Comparison of ENCODE assay signal across 18 mouse cellular contexts in the genomic region with DNA sequence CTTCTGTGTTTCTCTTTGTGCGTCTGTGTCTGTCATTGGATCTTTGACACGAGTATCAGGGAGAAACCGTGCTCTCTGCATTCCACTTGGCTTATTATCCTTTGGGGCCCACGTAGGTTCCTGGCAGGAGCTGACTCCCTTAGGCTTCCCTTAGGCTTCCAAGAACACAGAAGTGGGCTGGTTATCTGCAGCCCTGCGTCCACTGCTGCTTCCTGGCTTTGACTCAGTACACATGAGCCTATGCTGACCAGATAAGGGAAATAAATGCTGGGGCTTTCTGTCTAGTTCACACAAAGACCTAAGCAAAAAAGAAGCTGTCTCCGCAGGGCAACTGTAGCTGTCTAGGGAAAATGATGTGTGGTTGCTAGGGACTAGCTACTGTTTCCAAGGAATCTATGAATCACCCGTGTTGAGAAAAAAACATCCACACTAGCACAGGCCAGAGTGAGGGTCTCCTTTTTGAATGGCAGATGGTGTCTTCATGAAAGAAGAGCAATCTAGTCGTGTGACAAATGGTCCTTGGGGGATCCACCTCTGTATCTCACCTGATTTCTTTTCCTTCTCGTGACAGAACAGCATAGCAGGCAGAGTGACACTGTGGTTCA. TPM values are rescaled to one million over a fixed set of nuclear protein-coding genes. Genes with fewer than 3 reads are reported as not detected.
DNase-seq lines count a peak whose midpoint lies in the region; ATAC-seq lines count a peak whose summit lies in the region.
"Had no signal": no experiment of that assay in that cellular context is flagged by ENCODE, and none has a peak within 500 bp of the region (broad histone marks: within the 10 kb centered on the region; RNA-seq: fewer than 3 reads in every experiment).

No protein-coding gene starts in this region.

- WGBS in forebrain, embryonic 15.5 days = 40% methylated on average over 9 of the region's 9 CpGs
- 24% methylated on average over 9 of the region's 9 CpGs for whole genome bisulfite sequencing in midbrain, embryonic 16.5 days

- peak; percentile 34 for DNase-seq in heart, postnatal 4 days
- no peak for DNase-seq in heart, adult 8-10 months (ENCODE audit: low spot score)
- peak; percentile 14 for DNase-seq in NIH3T3 (ENCODE audit: low read depth)
- no peak for DNase-seq in left cerebral cortex, postnatal 4 days
- DNase-seq in embryo, embryonic 10 days (ENCODE audit: low spot score) = no peak
- DNase-seq: adrenal gland, adult 2 months; kidney, postnatal 25 days; right cerebral cortex, postnatal 25 days; thymus, postnatal 25 days had no signal

- H3K36me3 ChIP-seq in forebrain, embryonic 15.5 days = no peaks in the 10 kb centered on the region
- H3K36me3 ChIP-seq in midbrain, embryonic 16.5 days (ENCODE audit: control insufficient read depth, insufficient read depth, low read length) = no peaks in the 10 kb centered on the region
- H3K36me3 ChIP-seq: embryonic facial prominence, embryonic 15.5 days; limb, embryonic 15.5 days; lung, embryonic 15.5 days had no signal

- peak; percentile 41; the same call in 1 of the 2 replicates for ATAC-seq in forebrain, embryonic 15.5 days (replicated peaks)
- peak; percentile 77 for ATAC-seq in midbrain, embryonic 16.5 days
- ATAC-seq: intestine, embryonic 16.5 days had no signal

- H3K4me1 ChIP-seq in forebrain, embryonic 15.5 days = peaks cover 5% of the 10 kb centered on the region; the same call in 1 of the 2 replicates
- peaks cover 12% of the 10 kb centered on the region for H3K4me1 ChIP-seq in midbrain, embryonic 16.5 days (ENCODE audit: control insufficient read depth, insufficient read depth, low read length)
- H3K4me1 ChIP-seq: embryonic facial prominence, embryonic 15.5 days; limb, embryonic 15.5 days; lung, embryonic 15.5 days had no signal

- H3K27ac ChIP-seq in forebrain, embryonic 15.5 days (replicated peaks) = peak overlapping the region; percentile 74
- peak overlapping the region; percentile 84 for H3K27ac ChIP-seq in midbrain, embryonic 16.5 days (ENCODE audit: low read length)
- H3K27ac ChIP-seq: embryonic facial prominence, embryonic 15.5 days; limb, embryonic 15.5 days; lung, embryonic 15.5 days had no signal

- no peak overlapping the region for H3K4me3 ChIP-seq in forebrain, embryonic 15.5 days
- no peak overlapping the region for H3K4me3 ChIP-seq in midbrain, embryonic 16.5 days (ENCODE audit: low read depth, low read length)
- H3K4me3 ChIP-seq: embryonic facial prominence, embryonic 15.5 days; limb, embryonic 15.5 days; lung, embryonic 15.5 days had no signal

- no peak overlapping the region for H3K4me2 ChIP-seq in forebrain, embryonic 15.5 days (replicated peaks)
- H3K4me2 ChIP-seq in midbrain, embryonic 16.5 days (ENCODE audit: low read length) = no peak overlapping the region
- H3K4me2 ChIP-seq: embryonic facial prominence, embryonic 15.5 days; limb, embryonic 15.5 days; lung, embryonic 15.5 days had no signal

- no peaks in the 10 kb centered on the region for H3K27me3 ChIP-seq in forebrain, embryonic 15.5 days
- no peaks in the 10 kb centered on the region for H3K27me3 ChIP-seq in midbrain, embryonic 16.5 days (ENCODE audit: control insufficient read depth, insufficient read depth, low read depth, low read length)
- H3K27me3 ChIP-seq: embryonic facial prominence, embryonic 15.5 days; lung, embryonic 15.5 days had no signal

- no peaks in the 10 kb centered on the region for H3K9me3 ChIP-seq in forebrain, embryonic 15.5 days
- H3K9me3 ChIP-seq in midbrain, embryonic 16.5 days (replicated peaks; ENCODE audit: control insufficient read depth, low read length, poor library complexity, severe bottlenecking) = no peaks in the 10 kb centered on the region
- H3K9me3 ChIP-seq: embryonic facial prominence, embryonic 15.5 days; limb, embryonic 15.5 days; lung, embryonic 15.5 days had no signal

- intact Hi-C loops in left cerebral cortex, postnatal 4 days (cut with DNase I) = no loop called here

- H3K9ac ChIP-seq in forebrain, embryonic 15.5 days (replicated peaks) = no peak overlapping the region
- no peak overlapping the region for H3K9ac ChIP-seq in midbrain, embryonic 16.5 days (ENCODE audit: low read depth, low read length)
- H3K9ac ChIP-seq: embryonic facial prominence, embryonic 15.5 days; limb, embryonic 15.5 days; lung, embryonic 15.5 days had no signal

RNA-seq across cellular contexts. Expression of a gene that starts 22.7 kb away (rescaled TPM):
- not detected for total RNA-seq in heart, postnatal 4 days (2021)
- total RNA-seq in heart, adult 8-10 months (2022) = not detected
- polyA plus RNA-seq in forebrain, embryonic 15.5 days (2015; fragmentation: Nextera tagmentation; extraction: Ambion mirVana) = 0.46 and 0.54 TPM in 2 replicates
- polyA plus RNA-seq in midbrain, embryonic 16.5 days (2015; fragmentation: Nextera tagmentation; extraction: Ambion mirVana) = 0.44 and 0.45 TPM in 2 replicates
- under 1 TPM; 0.18 to 0.79 TPM for total RNA-seq in left cerebral cortex, postnatal 4 days (2021)
- total RNA-seq: adrenal gland, adult 2 months; granulocyte monocyte progenitor cell, adult 5-6 weeks; left cerebral cortex, adult 18-20 months; monocyte, adult 5-6 weeks had no signal

Comparison
In these comparisons a context has a peak if more than half of its experiments do, and no peak if none do; other contexts are left out.
1. DNase-seq: peak in heart, postnatal 4 days (single experiment) and NIH3T3 (single experiment); none in heart, adult 8-10 months (single experiment), left cerebral cortex, postnatal 4 days (single experiment) and embryo, embryonic 10 days (single experiment).